Mouse (Mus musculus) thymus, adult 2 months (tissue): ENCODE results near the gene Snx18.

ENCODE experiments used
- CTCF ChIP-seq: fragments of 200-500 bp; IDR thresholded peaks from 2 replicates; pipeline ENCODE4 v1.5.1; 2012; ENCODE audit warnings: mild to moderate bottlenecking, control low read depth, low read length, moderate library complexity, borderline replicate concordance; ENCODE audit not compliant: control insufficient read depth, poor library complexity, insufficient read depth; ENCODE audit errors: extremely low read depth
- POLR2A ChIP-seq: fragments of 200-500 bp; IDR thresholded peaks from 2 replicates; pipeline ENCODE4 v1.6.1; 2012; ENCODE audit warnings: mild to moderate bottlenecking, low read length, control low read depth, moderate library complexity; ENCODE audit not compliant: control insufficient read depth, poor library complexity, insufficient read depth; ENCODE audit errors: extremely low read depth

DNA sequence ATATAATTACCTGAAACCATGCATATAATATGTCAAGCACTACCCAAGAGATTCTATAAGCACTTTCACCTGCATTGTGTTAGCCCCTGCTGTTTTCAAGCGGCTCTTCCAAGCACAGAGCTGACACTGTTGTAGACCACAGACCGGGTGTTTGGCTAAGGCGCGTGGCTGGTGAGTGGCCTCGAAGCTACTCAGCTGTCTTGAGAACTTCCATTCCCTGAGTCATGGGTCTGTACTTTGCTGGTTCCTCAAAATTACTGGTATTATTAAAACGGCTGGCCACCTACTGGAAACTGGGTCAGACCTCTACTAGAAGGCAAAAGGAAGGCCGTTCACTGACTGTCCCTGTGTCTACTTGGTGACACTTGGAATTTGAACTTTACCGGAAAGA lies 4.5 kb upstream of the Snx18 start:
- TF ChIP-seq CTCF (no peak), POLR2A (no peak)
